Mouse (Mus musculus): ENCODE results near the gene Myh14.

GRCm38 (mm10) chr7:44576333-44576844 is 94.3 kb downstream of the Myh14 start:
- TF ChIP-seq ZC3H11A (IDR thresholded peaks at IDR 0.05; ENCODE audit: low read depth, low read length) (no peak), HCFC1 (IDR thresholded peaks at IDR 0.05; ENCODE audit: low read depth, low read length) (no peak), CTCF (IDR thresholded peaks at IDR 0.05 in 2 of 3, conservative IDR thresholded peaks at IDR 0.05 in 1 of 3; ENCODE audit: control insufficient read depth in 1 of 3, insufficient read depth in 1 of 3, low read depth in 2 of 3, low read length in 3 of 3, poor library complexity in 1 of 3, severe bottlenecking in 1 of 3) (no peak), MXI1 (IDR thresholded peaks at IDR 0.05; ENCODE audit: low read depth, low read length) (no peak), POLR2A (IDR thresholded peaks at IDR 0.05; ENCODE audit: control insufficient read depth in 1 of 2, insufficient read depth in 1 of 2, low read depth in 1 of 2, low read length in 2 of 2, poor library complexity in 1 of 2) (no peak), ZNF384 (IDR thresholded peaks at IDR 0.05; ENCODE audit: low read depth, low read length) (no peak), ETS1 (IDR thresholded peaks at IDR 0.05; ENCODE audit: low read depth, low read length) (no peak), USF1 (IDR thresholded peaks at IDR 0.05; ENCODE audit: low read depth, low read length) (no peak), TCF12 (IDR thresholded peaks at IDR 0.05; ENCODE audit: low read depth, low read length) (no peak), MAZ (IDR thresholded peaks at IDR 0.05; ENCODE audit: low read depth, low read length) (no peak), SMC3 (IDR thresholded peaks at IDR 0.05; ENCODE audit: low read depth, low read length) (no peak), MAFK (IDR thresholded peaks at IDR 0.05; ENCODE audit: borderline replicate concordance, low read depth, low read length) (no peak)

Data from MEL (cell line).